Mouse (Mus musculus): ENCODE measurements around the gene Dnajc16.

- TF ChIP-seq CTCF (IDR thresholded peaks at IDR 0.05; ENCODE audit: low read depth, low read length) (no peak), POLR2A (IDR thresholded peaks at IDR 0.05; ENCODE audit: borderline replicate concordance, low read depth, low read length) (no peak)
Measured at GRCm38 (mm10) chr4:141769501-141770160, 21.1 kb downstream of the Dnajc16 start.
